Mouse (Mus musculus) stomach, postnatal 0 days (tissue): ENCODE results near the gene Tmem150c.

Source experiments
- CTCF ChIP-seq: IDR thresholded peaks from 2 replicates; pipeline ENCODE4 v1.5.1; 2016; ENCODE audit warnings: antibody characterized with exemption, low read depth, mild to moderate bottlenecking, moderate library complexity
- EP300 ChIP-seq: optimal IDR thresholded peaks from 2 replicates; pipeline ENCODE3; 2016; ENCODE audit warnings: antibody characterized with exemption

DNA sequence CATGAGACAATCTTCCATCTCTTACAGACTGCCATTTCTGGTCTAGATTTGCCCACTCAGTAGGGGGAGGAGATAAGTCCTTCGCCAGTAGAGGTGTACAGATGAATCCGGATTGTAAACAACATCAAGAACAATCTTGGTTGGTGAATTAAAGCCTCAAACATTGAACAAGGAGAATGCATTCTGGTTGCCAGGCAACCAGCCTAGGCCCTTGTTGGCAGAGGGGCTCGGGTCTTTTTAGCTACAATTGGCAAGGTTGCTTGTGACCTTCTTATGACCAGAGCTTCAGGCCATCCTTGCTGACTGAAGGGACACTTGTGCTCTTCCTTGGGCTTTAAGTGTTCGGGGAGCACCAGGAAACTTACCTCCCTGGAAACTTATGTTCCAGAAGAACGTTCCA, 16.5 kb upstream of the Tmem150c start:
- TF ChIP-seq CTCF (no peak), EP300 (no peak)
